Mouse (Mus musculus) heart, embryonic 10.5 days (tissue): Measurements from ENCODE around the gene Sidt1. TPM values are rescaled to one million over a fixed set of nuclear protein-coding genes. Genes with fewer than 3 reads are reported as not detected.

Source experiments
- DNase-seq: peaks from one replicate; pipeline ENCODE4 v3.0.0-alpha.2; 2017; ENCODE audit warnings: low spot score
- H3K27ac ChIP-seq: fragments of 300-500 bp; sonication (generic); 2 replicates; pipeline ENCODE4 v1.5.1; 2016; ENCODE audit warnings: mild to moderate bottlenecking
- H3K27me3 ChIP-seq: fragments of 300-500 bp; sonication (generic); 2 replicates; pipeline ENCODE4 v1.6.1; 2016; ENCODE audit warnings: mild to moderate bottlenecking; ENCODE audit not compliant: poor library complexity, insufficient read depth, severe bottlenecking
- H3K36me3 ChIP-seq: fragments of 300-500 bp; sonication (generic); 2 replicates; pipeline ENCODE4 v1.6.1; 2016; ENCODE audit warnings: mild to moderate bottlenecking, moderate library complexity
- H3K4me1 ChIP-seq: fragments of 300-500 bp; sonication (generic); 2 replicates; pipeline ENCODE4 v1.6.1; 2016; ENCODE audit warnings: mild to moderate bottlenecking
- H3K4me3 ChIP-seq: fragments of 300-500 bp; sonication (generic); 2 replicates; pipeline ENCODE4 v1.5.1; 2016; ENCODE audit warnings: mild to moderate bottlenecking, moderate library complexity
- H3K9me3 ChIP-seq: fragments of 300-500 bp; sonication (generic); 2 replicates; pipeline ENCODE4 v1.6.1; 2016; ENCODE audit warnings: mild to moderate bottlenecking, moderate library complexity
- WGBS: fragments of 180-500 bp; shearing (Covaris S2); methylation state at CpG from one replicate; pipeline ENCODE4 v1.1.7; 2016; 5-methylcytosine and 5-hydroxymethylcytosine counted together
- polyA plus RNA-seq: library from polyadenylated mRNA; unstranded; fragments of >200 nt; fragmentation: Nextera tagmentation; extraction: Ambion mirVana; gene quantifications from 2 replicates; pipeline ENCODE4 v1.2.1, GENCODE M21; 2016

Sidt1 gene
- polyA plus RNA-seq, 1 experiment from 2014 or later: not detected

GRCm38 (mm10) chr16:44257476-44257875 lies 75.5 kb downstream of the Sidt1 start:
- no peak overlapping the region for H3K27ac ChIP-seq
- DNase-seq: no peak
- H3K27me3 ChIP-seq: no peaks in the 10 kb centered on the region
- H3K36me3 ChIP-seq: no peaks in the 10 kb centered on the region
- H3K4me1 ChIP-seq: peaks cover 3% of the 10 kb centered on the region; the same call in 1 of the 2 replicates
- no peaks in the 10 kb centered on the region for H3K9me3 ChIP-seq
- 75% methylated on average over 3 of the region's 3 CpGs for WGBS
- H3K4me3 ChIP-seq: no peak overlapping the region

GRCm38 (mm10) chr16:44254698-44255097 lies 78.3 kb downstream of the Sidt1 start:
- Histone ChIP-seq H3K9me3 (no peaks in the 10 kb centered on the region), H3K27ac (no peak overlapping the region), H3K36me3 (no peaks in the 10 kb centered on the region), H3K4me1 (peaks cover 3% of the 10 kb centered on the region; the same call in 1 of the 2 replicates), H3K27me3 (no peaks in the 10 kb centered on the region), H3K4me3 (no peak overlapping the region)
- 82% methylated on average over 7 of the region's 7 CpGs for WGBS
- no peak for DNase-seq

- no peak overlapping the region for H3K4me3 ChIP-seq
- H3K36me3 ChIP-seq: no peaks in the 10 kb centered on the region
- H3K27ac ChIP-seq: no peak overlapping the region
- no peaks in the 10 kb centered on the region for H3K27me3 ChIP-seq
- H3K4me1 ChIP-seq: peaks cover 3% of the 10 kb centered on the region; the same call in 1 of the 2 replicates
- H3K9me3 ChIP-seq: no peaks in the 10 kb centered on the region
- 76% methylated on average over 7 of the region's 7 CpGs for WGBS
- no peak for DNase-seq
Measured at GRCm38 (mm10) chr16:44253797-44254634, 79.0 kb downstream of the Sidt1 start.

- DNase-seq: no peak
- Histone ChIP-seq H3K36me3 (no peaks in the 10 kb centered on the region), H3K27me3 (no peaks in the 10 kb centered on the region), H3K4me3 (no peak overlapping the region), H3K9me3 (no peaks in the 10 kb centered on the region), H3K27ac (no peak overlapping the region), H3K4me1 (peaks cover 3% of the 10 kb centered on the region; the same call in 1 of the 2 replicates)
- 88% methylated on average over 3 of the region's 3 CpGs for WGBS
Measured at GRCm38 (mm10) chr16:44252735-44253134, 80.3 kb downstream of the Sidt1 start.

- no peak for DNase-seq
- Histone ChIP-seq H3K27ac (no peak overlapping the region), H3K27me3 (no peaks in the 10 kb centered on the region), H3K4me1 (no peaks in the 10 kb centered on the region), H3K9me3 (no peaks in the 10 kb centered on the region), H3K36me3 (no peaks in the 10 kb centered on the region), H3K4me3 (no peak overlapping the region)
- 86% methylated on average over 10 of the region's 10 CpGs for WGBS
Measured at GRCm38 (mm10) chr16:44249985-44250384, 83.0 kb downstream of the Sidt1 start.

GRCm38 (mm10) chr16:44243323-44243722 lies 89.7 kb downstream of the Sidt1 start:
- Histone ChIP-seq H3K36me3 (no peaks in the 10 kb centered on the region), H3K4me3 (no peak overlapping the region), H3K27ac (no peak overlapping the region), H3K4me1 (peaks cover 12% of the 10 kb centered on the region), H3K27me3 (no peaks in the 10 kb centered on the region), H3K9me3 (no peaks in the 10 kb centered on the region)
- DNase-seq: no peak
- 65% methylated on average over 7 of the region's 7 CpGs for WGBS

GRCm38 (mm10) chr16:44242633-44243032 lies 90.4 kb downstream of the Sidt1 start:
- DNase-seq: peak; percentile 82
- Histone ChIP-seq H3K27ac (no peak overlapping the region), H3K9me3 (no peaks in the 10 kb centered on the region), H3K4me1 (peaks cover 13% of the 10 kb centered on the region), H3K27me3 (no peaks in the 10 kb centered on the region), H3K36me3 (no peaks in the 10 kb centered on the region), H3K4me3 (no peak overlapping the region)
- WGBS: 9% methylated on average over 1 of the region's 1 CpGs

- Histone ChIP-seq H3K27ac (no peak overlapping the region), H3K9me3 (no peaks in the 10 kb centered on the region), H3K4me3 (no peak overlapping the region), H3K27me3 (no peaks in the 10 kb centered on the region), H3K36me3 (no peaks in the 10 kb centered on the region), H3K4me1 (peaks cover 13% of the 10 kb centered on the region)
- 50% methylated on average over 8 of the region's 8 CpGs for WGBS
- no peak for DNase-seq
Measured at GRCm38 (mm10) chr16:44240406-44240805, 92.6 kb downstream of the Sidt1 start.

- no peak for DNase-seq
- peak overlapping the region; percentile 36; the same call in 1 of the 2 replicates for H3K4me3 ChIP-seq
- no peak overlapping the region for H3K27ac ChIP-seq
- 45% methylated on average over 10 of the region's 10 CpGs for WGBS
- H3K27me3 ChIP-seq: no peaks in the 10 kb centered on the region
- H3K9me3 ChIP-seq: no peaks in the 10 kb centered on the region
- H3K4me1 ChIP-seq: peaks cover 13% of the 10 kb centered on the region
- H3K36me3 ChIP-seq: no peaks in the 10 kb centered on the region
Measured at GRCm38 (mm10) chr16:44238835-44239263, 94.1 kb downstream of the Sidt1 start.

- WGBS: 60% methylated on average over 3 of the region's 3 CpGs
Measured at GRCm38 (mm10) chr16:44237836-44238235, 95.2 kb downstream of the Sidt1 start.

GRCm38 (mm10) chr16:44233019-44233418 lies 100.0 kb downstream of the Sidt1 start:
- 86% methylated on average over 7 of the region's 7 CpGs for WGBS

More at GRCm38 (mm10) chr16:44237836-44238235, 95.2 kb downstream of the Sidt1 start:
- no peak overlapping the region for H3K4me3 ChIP-seq
- no peaks in the 10 kb centered on the region for H3K36me3 ChIP-seq
- no peaks in the 10 kb centered on the region for H3K27me3 ChIP-seq
- H3K27ac ChIP-seq: no peak overlapping the region
- peaks cover 13% of the 10 kb centered on the region for H3K4me1 ChIP-seq
- no peak for DNase-seq
- no peaks in the 10 kb centered on the region for H3K9me3 ChIP-seq

GRCm38 (mm10) chr16:44226706-44227291 lies 106.2 kb downstream of the Sidt1 start:
- Histone ChIP-seq H3K4me3 (no peak overlapping the region), H3K4me1 (peaks cover 2% of the 10 kb centered on the region), H3K9me3 (no peaks in the 10 kb centered on the region), H3K36me3 (no peaks in the 10 kb centered on the region), H3K27ac (no peak overlapping the region), H3K27me3 (no peaks in the 10 kb centered on the region)
- 89% methylated on average over 13 of the region's 13 CpGs for WGBS
- no peak for DNase-seq

More at GRCm38 (mm10) chr16:44233019-44233418, 100.0 kb downstream of the Sidt1 start:
- Histone ChIP-seq H3K4me1 (no peaks in the 10 kb centered on the region), H3K27me3 (no peaks in the 10 kb centered on the region), H3K9me3 (no peaks in the 10 kb centered on the region), H3K36me3 (no peaks in the 10 kb centered on the region), H3K4me3 (no peak overlapping the region), H3K27ac (no peak overlapping the region)
- no peak for DNase-seq

- 45% methylated on average over 6 of the region's 6 CpGs for WGBS
- H3K27me3 ChIP-seq: no peaks in the 10 kb centered on the region
- peaks cover 15% of the 10 kb centered on the region for H3K4me1 ChIP-seq
- no peak overlapping the region for H3K4me3 ChIP-seq
- no peak for DNase-seq
- no peaks in the 10 kb centered on the region for H3K9me3 ChIP-seq
- peak overlapping the region; percentile 42; the same call in 1 of the 2 replicates for H3K27ac ChIP-seq
- peaks cover 47% of the 10 kb centered on the region for H3K36me3 ChIP-seq
Measured at GRCm38 (mm10) chr16:44221463-44221862, 111.5 kb downstream of the Sidt1 start.
